Mouse (Mus musculus) testis, postnatal 14 days (tissue): ENCODE measurements at regions not wholly inside any gene's neighbourhood (a gene's known extent, or its start where the extent isn't known, plus 50 kb on each side); places are given as distances from the start of the nearest gene placed in this dataset.

Experiments
- DNase-seq: peaks from one replicate; pipeline ENCODE4 v3.0.0; 2021; ENCODE audit warnings: low spot score

DNA sequence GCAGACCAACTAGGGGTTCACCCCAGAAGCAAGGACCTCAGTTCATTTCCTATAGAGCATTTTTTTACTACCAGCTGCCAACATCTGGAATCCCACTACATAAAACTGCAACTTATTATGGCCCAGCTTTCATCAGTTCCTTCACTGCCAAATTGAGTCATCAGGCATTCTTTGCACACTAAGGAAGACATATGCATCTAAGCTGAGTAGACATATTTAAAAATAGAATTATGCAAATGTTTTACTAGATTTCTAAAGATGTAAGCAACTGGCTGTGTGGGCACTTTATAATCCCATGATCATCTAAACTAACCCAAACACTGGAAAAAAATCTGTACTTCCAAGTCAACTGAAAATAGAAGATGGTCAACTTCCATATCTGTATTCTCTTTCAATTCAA, 415.9 kb upstream of the Rarb start:
- DNase-seq = no peak

DNA sequence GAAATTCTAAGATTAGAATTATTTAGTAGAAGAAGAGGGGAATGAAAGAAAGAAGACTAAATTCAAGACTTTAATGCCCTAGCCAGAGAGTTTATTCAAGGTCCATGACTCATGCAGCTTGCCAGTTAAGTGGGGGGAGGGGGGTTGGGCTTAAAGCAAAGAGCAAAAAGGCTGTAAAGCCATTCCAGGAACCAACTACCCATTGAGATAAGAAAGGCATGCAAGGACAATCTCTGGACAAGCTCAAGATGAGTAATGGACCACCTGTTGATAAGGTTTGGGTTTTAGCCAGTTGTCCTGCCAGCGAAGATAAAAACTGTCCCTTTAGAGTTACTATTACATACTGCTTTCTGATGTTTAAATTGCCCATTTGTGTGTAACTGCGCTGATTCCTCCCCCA, 392.5 kb upstream of the Rarb start:
- DNase-seq = no peak

DNA sequence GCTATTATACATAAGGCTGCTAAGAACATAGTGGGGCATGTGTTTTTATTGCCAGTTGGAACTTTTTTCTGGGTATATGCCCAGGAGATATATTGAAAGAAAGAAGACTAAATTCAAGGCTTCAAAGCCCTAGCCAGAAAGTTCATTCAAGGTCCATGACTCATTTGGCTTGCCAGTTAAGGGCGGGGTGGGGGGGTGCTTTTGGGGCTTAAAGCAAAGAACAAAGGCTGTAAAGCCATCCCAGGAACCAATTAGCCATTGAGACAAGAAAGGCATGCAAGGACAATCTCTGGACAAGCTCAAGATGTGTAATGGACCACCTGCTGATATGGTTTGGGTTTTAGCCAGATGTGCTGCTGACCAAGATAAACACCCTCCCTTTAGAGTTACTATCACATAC, 386.7 kb upstream of the Rarb start:
- DNase-seq = no peak

DNA sequence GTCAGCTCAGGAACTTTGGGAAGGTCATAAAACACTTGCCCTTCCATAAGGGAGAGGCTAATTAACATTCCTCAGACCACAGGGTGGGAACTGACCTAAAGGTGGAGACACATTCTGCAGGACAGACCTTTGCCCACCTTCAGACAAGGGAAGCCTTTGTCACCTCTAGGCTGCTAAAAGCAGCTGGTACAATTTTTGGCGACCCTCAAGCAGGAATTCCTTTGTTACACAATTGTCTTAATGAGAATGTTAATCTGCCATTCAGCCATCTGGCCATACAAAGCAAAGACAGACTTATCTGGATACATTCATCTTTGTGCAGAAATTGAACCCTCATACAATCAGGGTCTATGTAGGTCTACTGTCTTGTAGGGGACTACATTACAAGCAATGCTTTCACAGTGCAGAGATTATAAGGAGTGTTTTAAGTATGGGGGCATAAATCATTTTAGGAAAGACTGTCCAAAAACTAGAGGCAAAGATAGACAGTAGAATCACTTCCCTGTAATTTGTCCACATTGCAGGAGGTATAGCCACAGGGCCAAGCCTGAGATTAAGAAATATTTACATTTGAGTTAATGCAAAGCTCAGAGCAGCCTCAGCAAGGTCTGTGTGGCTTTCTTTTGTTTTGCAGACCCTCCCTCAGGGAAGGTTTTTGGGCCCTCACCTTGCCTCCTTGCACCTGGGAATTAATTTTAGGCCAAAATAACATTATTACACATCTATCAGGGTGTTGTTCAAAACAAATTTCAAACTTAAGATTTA, 384.5 kb upstream of the Rarb start:
- DNase-seq = no peak

DNA sequence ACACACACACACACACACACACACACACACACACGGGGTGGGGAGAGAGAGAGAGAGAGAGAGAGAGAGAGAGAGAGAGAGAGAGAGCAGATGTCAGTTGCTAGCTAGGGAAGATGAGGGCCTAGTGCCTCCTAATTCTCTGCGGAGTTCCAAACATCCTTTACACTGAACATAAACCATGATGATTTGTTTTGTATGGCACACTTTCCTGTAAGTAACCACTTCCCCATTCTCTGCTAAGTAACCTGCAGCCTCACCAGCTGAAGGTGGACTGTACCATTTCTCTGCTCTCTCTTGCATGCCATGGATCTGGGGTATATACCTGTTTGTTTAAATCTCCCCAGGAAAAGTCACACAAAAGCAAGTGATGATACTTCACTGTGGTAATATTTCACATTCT, 374.0 kb upstream of the Rarb start:
- no peak for DNase-seq

DNA sequence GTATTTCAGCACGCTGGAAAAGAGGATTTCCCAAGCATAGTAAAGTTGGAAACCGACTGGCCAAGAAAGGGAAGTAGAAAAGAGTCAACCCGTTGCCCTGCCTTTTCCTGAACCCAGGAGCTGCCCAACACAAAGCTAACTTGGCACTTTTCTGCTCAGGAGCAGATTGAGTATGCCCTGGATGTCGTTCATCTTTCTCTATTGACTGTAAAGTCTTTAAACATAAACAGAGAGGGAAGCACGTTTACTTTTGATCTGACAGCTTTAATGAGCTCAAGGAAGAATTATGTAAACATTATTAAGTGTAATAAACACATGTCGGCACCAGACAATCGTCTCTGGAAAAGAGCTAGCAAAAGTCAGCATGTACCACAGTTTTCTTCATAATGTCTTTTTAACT, 354.3 kb upstream of the Rarb start:
- no peak for DNase-seq

DNA sequence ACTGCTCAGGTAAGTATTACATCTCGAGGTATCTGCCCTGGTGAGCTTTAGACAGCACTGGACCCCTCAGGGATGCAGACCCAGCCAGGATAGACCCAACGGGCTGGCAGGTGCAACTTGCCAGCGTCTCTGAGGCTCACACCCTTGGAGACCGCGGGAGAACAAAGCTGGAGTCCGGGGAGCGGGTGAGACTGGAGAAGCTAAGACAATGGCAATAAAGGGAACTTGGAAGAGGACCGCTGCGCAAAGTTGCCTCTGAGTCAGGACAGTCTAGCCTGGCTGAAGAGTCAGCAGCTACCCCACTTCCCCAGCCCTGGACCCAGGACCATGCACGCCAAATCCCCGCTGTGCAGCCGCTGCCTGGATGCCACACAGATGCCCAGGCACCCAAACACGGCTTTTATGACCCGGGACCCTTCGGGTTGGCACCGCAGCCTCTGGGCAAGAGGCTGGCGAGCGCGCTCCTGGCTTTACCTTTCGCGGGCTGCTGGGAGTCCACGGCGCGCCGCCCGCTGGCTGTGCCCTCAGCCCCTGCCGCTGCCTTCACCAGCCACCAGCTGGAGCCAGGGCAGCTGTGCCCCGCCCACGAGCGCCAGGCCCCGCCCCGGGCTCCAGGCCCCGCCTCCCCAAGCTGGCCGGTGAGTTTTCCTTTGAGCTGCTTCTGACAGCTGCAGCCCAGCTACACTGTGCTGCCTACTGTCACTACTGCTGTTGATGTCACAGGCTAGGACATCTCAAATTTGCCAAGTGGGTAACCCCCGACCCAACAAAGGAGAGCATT, 353.6 kb upstream of the Rarb start:
- DNase-seq = peak; percentile 40

DNA sequence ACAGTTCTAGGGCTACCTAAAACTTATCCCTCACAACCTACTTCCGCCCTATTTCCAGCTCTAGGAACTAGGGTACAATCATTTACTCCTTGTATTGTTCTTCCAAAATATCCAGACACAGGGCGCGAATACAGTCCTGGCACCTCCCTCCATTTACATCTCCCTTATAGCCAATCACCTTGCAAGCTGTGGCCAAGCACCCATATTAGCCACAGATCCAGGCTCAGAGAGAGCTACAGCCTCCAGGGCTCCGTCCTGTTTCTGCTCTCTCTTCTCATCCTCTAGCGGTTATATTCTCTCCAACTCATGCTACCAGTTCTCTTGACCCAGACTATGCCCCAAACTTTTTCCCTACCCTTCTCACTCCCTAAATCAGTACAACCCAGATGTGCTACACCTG, 352.9 kb upstream of the Rarb start:
- no peak for DNase-seq

DNA sequence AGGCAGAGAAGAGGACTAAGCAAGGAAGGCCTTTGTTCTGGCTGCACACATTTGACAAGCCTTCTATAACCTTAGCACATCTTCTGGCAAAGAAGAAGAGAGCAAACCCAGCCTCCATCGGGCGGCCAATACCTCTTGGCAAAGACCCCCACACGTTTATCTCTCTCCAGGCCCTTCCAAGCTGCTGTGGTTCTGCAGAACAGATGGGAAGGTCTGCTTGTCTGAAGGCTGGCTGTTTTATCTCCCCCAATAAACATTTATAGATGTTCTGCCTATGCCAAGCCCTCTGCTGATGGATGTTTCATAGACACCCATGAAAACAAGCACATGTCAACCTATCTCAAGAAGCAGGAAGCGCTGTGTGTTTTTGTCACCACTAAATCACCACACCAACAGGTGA, 339.4 kb upstream of the Rarb start:
- DNase-seq = no peak

DNA sequence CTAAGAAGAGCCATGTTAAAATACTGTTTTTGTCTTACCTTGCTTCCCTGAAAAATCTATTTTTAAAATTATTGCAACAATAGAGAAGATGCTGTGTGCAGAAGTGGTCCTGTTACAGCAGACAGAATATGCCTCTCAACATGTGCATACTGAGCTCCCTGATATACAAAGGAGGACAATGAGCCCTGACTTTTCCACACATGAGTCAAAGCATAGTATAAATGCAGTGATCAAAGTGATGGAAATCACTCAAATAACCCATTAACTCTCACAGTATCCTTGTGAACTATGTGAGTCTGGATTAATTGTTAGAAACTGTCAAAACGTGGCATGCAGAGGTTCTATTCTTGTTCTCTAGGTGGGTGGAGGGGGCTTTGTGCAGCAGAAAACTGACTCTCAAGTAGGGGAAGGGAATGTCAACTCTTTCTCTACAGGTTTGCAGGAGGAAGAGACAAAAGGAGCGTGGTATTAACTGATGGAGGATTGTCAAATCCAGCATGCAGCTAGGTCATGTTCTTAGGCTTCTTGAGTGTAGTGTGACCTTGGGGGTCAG, 337.5 kb upstream of the Rarb start:
- no peak for DNase-seq

DNA sequence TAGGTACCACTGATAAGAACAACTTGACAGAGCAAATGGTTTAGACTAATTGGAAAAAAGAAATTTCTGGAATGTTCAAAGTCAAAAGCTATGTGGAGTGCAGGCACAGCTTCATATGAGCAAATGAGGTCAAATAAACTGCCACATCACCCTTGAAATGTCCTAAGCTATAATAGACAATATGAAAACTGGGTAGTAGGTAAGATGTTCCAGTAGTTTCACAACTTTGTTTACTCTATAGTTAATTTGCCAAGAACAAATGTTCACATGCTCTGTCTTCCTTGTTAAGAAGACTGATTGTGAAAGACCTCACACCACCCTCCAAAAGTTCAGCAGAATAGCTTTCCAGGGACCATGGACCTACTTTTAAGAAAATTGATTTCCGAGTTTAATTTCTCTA, 301.7 kb upstream of the Rarb start:
- DNase-seq = no peak

DNA sequence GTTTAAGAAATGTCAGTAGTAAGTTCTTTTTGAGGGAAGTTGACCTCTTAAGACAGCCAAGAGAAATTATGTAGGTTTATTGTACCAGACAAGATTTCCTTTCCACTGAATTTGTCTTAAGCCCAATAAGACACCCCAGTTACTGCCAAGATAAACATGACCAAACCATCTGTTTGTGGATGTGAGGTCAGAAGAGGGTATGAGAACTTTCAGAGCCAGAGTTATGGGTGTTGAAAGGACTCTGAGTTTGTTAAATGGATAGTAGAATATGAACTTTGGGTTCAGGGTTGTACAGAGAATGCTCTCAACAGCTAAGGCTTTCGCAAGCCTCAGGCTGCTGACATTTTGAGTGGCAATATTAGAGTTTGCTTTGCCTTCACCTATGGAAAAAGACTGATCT, 287.7 kb upstream of the Rarb start:
- no peak for DNase-seq

DNA sequence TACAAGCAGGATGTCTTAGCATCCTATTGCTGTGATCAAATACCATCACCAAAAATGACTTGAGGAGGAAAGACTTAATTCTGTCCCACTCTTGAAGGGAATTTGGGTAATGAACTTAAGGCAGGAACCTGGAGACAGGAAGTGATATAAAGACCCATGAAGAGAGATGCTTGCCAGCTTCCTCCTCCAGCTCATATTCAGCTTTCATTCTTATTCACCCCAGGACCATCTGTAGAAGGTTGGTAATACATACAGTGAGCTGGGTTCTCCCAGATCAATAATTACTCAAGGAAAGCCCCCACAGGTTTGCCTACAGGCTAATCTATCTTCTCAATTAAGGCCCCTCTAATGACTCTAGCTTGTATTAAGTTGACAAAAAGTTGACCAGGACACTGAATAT, 283.5 kb upstream of the Rarb start:
- no peak for DNase-seq

DNA sequence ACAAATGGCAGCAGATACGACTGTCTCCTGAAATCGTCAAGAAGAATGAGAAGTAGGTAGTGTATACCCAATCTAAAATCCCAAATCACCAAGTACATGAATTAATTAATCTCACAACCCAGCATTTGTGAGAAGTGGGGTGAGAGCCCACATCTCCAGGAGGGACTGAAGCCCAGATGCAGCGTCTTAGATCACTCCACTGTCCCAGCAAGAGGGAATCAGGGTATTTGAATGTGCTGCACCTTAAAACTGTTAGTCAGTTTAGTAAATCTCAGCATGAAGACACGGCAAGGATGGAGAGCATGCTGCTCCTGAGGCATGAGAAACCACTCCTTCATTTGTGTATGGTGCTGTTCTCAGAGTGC, 271.6 kb upstream of the Rarb start:
- no peak for DNase-seq

DNA sequence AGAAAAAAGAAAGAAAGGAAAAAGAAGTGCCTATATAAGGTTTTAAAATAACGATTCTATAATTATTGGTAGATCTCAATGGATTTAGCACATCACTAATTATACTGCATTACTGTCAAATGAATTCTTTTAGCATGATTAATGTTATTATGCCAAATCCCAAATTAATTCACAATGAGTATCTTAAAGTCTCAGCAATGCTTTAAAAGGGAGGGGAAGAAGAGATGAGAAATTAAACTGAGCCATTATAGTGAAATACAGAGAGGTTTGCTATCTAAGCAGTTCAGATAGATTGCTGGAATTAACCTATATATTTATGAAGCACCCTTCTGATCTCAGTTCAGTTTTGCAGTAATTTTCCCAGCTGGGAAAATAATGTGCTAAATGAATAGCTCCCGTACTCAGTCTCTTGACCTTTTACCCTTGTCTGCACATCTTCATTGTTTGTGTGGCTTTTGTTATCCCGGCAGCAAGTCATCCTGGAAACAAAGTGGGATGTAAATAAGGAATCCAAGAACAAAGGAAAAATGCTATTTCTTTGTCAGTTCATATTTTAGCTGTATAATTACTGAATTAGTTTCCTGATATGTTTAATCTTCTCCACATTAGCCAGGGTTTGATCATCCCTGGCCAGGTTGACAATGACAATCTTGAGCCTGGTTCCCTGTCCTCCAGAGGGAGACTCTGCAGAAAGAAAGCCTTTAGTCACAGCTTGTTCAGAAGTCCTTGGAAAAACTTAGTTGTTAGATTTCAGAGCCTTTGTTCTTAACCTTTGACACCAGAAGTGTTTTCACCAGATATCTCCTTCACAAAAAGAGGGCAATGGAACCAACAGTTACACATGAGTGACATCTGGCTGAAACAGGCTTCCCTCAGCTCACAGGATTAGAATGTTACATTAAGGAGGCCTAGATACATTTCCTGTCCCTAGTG, 270.9 kb upstream of the Rarb start:
- no peak for DNase-seq

DNA sequence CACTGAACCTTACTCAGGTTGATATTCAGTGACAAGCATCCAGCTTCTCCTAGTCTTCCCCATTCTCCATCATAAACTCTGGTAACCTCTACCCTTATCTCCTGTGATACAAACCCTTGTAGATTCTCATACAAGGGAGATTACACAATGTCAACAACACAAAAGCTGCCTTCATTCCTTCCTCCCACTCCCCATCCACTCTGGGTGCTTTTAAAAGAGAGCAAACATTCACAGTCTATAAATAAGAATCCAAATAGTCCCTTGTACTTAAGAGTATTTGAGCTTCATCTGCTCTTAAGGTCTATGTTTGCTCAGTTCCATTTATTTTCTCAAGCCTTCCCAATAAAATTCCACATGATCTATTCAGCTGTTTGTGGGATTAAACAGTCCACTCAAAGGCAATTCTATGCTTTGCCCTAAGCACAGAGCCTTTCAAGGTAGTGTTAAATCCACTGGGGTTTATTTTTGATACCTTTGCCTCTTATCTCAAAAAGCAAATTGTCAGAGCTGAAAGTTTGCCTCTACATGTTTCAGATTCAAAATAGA, 270.2 kb upstream of the Rarb start:
- DNase-seq = no peak

DNA sequence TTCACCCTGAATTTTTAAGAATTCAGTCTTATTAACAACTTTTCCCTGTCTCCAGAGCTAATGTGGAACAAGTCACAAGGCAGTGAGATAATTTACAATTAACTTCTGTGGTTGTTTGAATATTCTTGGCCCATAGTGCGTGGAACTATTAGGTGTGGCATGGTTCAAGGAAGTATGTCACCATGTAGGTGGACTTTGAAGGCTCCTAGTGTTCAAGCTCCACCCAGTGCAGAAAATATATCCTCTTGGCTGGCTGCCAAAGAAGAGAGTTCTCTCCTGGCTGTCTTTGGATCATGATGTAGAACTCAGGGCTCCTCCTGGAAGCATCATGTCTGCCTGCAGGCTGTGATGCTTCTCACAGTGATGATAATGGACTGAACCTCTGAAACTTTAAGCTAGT, 268.9 kb upstream of the Rarb start:
- DNase-seq = no peak

DNA sequence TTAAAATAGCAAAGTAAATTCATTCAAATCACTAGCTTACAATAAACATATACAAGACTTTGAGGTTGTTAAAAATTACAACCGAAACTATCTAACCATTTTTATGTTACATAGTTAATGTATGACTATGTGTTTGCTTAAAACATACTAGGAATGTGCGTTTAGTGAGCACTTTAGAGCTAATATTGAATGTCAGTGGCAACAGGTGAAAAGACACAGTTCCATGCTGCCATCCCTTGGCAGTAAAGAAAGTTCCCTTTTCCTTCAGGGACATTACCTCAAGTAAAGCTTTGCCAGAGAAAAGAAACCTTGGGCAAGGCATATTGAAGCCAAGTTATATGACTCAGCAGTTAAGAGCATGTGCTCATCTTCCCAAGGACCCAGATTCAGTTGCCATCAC, 265.0 kb upstream of the Rarb start:
- no peak for DNase-seq

DNA sequence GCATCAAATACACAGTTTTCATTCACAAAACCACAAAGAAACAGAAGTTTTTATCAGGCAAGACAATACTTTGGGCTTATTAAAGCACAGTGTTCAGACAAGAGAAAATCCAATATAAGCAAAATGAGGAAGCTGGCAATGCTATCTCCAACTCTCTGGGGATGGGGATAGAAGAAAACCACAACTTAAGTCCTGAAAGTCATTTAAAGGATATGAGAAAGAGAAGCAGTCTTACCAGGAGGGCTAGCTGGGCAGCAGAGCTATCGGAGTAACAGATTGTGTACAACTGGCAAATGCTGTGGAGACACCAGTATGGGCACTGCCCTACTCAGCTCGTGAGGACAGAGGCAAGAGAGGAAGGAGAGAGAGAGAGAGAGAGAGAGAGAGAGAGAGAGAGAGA, 262.9 kb upstream of the Rarb start:
- DNase-seq = no peak

DNA sequence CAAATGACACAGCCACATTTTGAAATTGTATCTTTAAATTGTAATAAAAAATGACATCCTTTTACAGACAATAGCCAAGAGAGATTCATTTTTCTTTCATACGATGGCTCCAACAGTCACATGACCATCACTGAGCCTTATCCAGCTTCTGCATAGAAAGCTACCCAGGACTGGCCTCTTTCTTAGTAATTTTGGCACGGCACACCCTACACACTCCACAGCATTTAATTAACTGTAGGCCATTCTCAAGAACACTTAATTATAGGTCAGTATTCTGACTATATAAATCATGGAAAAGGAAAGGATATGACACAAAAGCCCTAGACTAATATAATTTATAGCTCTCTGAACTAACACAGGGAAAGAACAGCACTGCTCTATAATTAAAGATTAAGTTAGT, 260.6 kb upstream of the Rarb start:
- no peak for DNase-seq

DNA sequence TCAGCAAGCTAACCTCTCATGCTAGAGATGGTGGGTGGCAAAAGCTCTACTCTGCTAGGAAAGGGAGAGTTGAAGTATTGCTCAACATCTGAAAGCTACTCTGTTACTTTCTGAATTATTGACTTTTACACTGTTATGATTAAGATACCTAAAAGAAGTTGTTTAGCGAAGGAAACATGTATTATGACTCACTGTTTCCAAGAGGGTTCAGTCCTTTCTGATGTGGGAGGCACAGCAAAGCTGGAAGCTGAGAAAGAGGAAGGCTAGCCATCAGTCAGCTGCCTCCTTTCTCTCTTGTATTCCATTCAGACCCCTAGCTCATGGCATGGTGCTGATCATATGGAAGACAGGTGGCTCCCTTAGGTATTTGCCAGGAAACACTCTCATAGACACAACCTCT, 242.4 kb upstream of the Rarb start:
- DNase-seq = no peak

DNA sequence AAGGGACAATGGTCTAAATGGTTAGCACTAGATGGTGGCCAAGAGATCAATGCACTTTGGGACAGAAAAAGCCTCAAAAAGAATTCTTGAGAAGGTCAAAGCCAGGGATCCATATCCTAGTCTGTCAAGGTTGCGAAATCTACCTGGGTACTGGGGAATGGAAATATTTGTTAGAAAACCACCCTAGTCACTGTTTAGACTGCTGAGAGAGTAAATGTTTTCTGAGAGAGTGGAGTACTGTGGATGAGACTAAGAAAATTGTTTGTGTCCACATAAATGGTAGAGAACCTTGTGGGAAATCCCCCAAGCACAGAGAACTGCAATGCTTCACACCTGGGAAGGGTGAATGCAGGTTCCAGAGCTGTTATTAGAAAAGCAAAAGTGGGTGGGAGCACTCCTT, 239.5 kb upstream of the Rarb start:
- DNase-seq = no peak
